Mouse (Mus musculus) midbrain, embryonic 10.5 days (tissue): Measurements from ENCODE around the gene Ankrd23. TPM values are rescaled to one million over a fixed set of nuclear protein-coding genes. Genes with fewer than 3 reads are reported as not detected.

Experiments used
- DNase-seq: peaks from one replicate; pipeline ENCODE4 v3.0.0-alpha.2; 2017; ENCODE audit warnings: low spot score
- H3K27ac ChIP-seq: fragments of 300-500 bp; sonication (generic); replicated peaks from 2 replicates; pipeline ENCODE4 v1.5.1; 2016; ENCODE audit warnings: mild to moderate bottlenecking
- H3K27me3 ChIP-seq: fragments of 300-500 bp; sonication (generic); 2 replicates; pipeline ENCODE4 v1.6.1; 2016; ENCODE audit warnings: low read depth, mild to moderate bottlenecking; ENCODE audit not compliant: poor library complexity, severe bottlenecking
- H3K36me3 ChIP-seq: fragments of 300-500 bp; sonication (generic); 2 replicates; pipeline ENCODE4 v1.6.1; 2016; ENCODE audit warnings: mild to moderate bottlenecking, moderate library complexity
- H3K4me1 ChIP-seq: fragments of 300-500 bp; sonication (generic); 2 replicates; pipeline ENCODE4 v1.6.1; 2016
- H3K4me3 ChIP-seq: fragments of 300-500 bp; sonication (generic); 2 replicates; pipeline ENCODE4 v1.5.1; 2016; ENCODE audit warnings: mild to moderate bottlenecking, moderate library complexity
- H3K9me3 ChIP-seq: fragments of 300-500 bp; sonication (generic); replicated peaks from 2 replicates; pipeline ENCODE4 v1.6.1; 2016; ENCODE audit warnings: mild to moderate bottlenecking
- WGBS: fragments of 180-500 bp; shearing (Covaris S2); methylation state at CpG from one replicate; pipeline ENCODE4 v1.1.7; 2016; 5-methylcytosine and 5-hydroxymethylcytosine counted together
- polyA plus RNA-seq: library from polyadenylated mRNA; unstranded; fragments of >200 nt; fragmentation: Nextera tagmentation; extraction: Ambion mirVana; gene quantifications from 2 replicates; pipeline ENCODE4 v1.2.1, GENCODE M21; 2016

The Ankrd23 gene
- polyA plus RNA-seq, 1 experiment from 2014 or later = 16.3 TPM

DNA sequence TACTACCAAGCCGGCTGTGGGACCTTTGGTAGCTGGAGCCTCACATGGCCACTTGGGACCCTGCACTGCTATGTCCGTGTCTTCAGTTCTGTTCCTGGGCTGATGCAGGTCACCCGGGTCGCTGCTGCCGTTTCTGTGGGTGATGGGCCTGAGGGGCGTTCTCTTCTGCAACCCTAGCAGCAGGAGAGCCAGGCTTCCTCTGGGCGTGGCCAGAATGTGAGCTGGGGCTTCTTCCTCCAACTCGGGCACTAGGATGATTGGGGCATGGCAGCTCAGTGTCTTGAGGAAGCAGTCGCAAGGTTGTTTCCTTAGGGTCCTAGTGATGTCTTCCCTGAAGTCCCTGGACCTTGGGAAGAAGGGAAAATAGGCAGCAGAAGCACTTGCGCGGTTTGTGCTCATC is 17.1 kb downstream of the Ankrd23 start:
- 89% methylated on average over 11 of the region's 11 CpGs for WGBS
- no peak for DNase-seq
- H3K4me3 ChIP-seq = no peak overlapping the region
- no peaks in the 10 kb centered on the region for H3K27me3 ChIP-seq
- no peak overlapping the region for H3K27ac ChIP-seq
- H3K4me1 ChIP-seq = peaks cover 9% of the 10 kb centered on the region
- peaks cover 96% of the 10 kb centered on the region for H3K36me3 ChIP-seq
- H3K9me3 ChIP-seq = no peaks in the 10 kb centered on the region

DNA sequence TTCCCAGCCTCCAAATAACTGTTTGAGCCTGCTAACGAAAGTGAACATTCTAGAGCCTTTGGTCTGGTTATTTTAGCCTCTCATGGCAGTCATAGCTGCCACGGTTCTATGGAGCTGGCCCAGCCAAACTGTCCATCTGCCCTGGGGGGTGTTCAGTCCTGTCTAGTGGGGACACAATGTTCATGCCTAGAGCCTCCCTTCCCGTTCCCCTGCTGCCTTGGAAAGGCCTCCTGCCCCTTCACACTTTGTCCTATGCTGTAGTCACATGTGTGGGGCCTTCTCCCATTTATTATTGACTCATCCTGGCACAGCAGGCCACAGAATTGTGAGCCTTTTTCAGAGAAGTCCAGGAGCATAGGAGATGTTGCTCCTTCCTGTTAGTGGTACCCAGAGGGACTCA is 18.4 kb downstream of the Ankrd23 start:
- no peak for DNase-seq
- H3K4me3 ChIP-seq = no peak overlapping the region
- H3K27ac ChIP-seq = no peak overlapping the region
- H3K36me3 ChIP-seq = peaks cover 90% of the 10 kb centered on the region
- H3K9me3 ChIP-seq = no peaks in the 10 kb centered on the region
- 88% methylated on average over 3 of the region's 3 CpGs for WGBS
- peaks cover 22% of the 10 kb centered on the region for H3K4me1 ChIP-seq
- H3K27me3 ChIP-seq = no peaks in the 10 kb centered on the region

DNA sequence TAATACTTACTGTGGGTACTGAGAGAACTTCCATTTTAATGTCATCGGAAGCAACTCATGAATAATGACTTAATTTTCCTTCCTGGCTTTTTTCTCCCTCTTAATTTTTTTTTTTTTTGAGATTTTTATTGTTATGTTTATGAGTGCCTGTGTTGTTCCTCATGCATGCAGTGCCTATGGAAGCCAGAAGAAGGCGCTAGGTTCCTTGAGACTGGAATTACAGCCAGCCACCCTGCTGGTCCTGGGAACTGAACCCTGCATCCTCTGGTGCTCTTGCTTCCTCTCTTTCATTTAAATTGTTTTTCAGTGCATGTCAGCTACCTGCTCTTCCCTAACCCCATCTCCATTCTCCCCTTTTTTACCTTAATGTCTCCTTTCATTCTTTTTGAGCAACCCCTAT is 23.0 kb downstream of the Ankrd23 start:
- 43% methylated on average over 2 of the region's 2 CpGs for WGBS
- peaks cover 31% of the 10 kb centered on the region for H3K4me1 ChIP-seq
- peak overlapping the region; percentile 97 for H3K4me3 ChIP-seq
- no peak overlapping the region for H3K27ac ChIP-seq
- H3K27me3 ChIP-seq = no peaks in the 10 kb centered on the region
- peak; percentile 35 for DNase-seq
- peaks cover 45% of the 10 kb centered on the region for H3K36me3 ChIP-seq
- H3K9me3 ChIP-seq = no peaks in the 10 kb centered on the region

DNA sequence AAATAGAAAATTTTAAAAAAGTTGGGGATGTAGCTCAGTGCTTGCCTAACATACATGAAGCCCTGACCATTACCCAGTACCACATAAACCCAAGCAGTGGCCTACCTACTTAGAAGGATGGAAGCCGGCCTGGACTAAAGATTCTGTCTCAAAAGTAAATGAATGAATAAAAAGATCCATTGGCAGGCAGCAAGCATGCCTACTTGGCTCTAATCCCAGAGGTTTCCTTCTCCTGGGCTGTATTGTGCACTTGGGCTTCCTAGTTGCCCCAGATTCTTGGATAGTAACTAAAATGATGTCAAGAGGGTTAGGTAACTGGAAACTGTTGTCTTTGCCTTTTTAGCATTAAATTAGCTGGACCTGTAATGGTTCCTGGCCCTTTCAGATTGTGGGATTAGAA is 23.4 kb downstream of the Ankrd23 start:
- 9% methylated on average over 1 of the region's 1 CpGs for WGBS
- DNase-seq = no peak

DNA sequence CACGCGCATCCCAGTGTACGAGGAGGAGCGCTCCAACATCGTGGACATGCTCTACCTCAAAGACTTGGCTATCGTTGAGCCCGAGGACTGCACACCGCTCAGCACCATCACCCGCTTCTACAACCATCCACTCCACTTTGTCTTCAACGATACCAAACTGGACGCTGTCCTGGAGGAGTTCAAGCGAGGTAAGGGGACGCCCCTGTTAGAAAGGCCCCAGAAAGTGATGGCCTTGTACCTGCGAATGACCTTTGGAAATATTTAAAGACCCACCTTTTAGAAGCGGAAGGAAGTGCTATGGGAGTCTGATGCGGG is 23.8 kb downstream of the Ankrd23 start:
- Histone ChIP-seq H3K4me3 (peak overlapping the region; percentile 97), H3K9me3 (no peaks in the 10 kb centered on the region), H3K4me1 (peaks cover 31% of the 10 kb centered on the region), H3K27me3 (no peaks in the 10 kb centered on the region), H3K36me3 (peaks cover 37% of the 10 kb centered on the region), H3K27ac (peak overlapping the region; percentile 94)
- WGBS = under 1% methylated on average over 16 of the region's 16 CpGs
- no peak for DNase-seq

More for the DNA sequence above, 23.4 kb downstream of the Ankrd23 start:
- peak overlapping the region; percentile 97 for H3K4me3 ChIP-seq
- no peaks in the 10 kb centered on the region for H3K27me3 ChIP-seq
- peaks cover 31% of the 10 kb centered on the region for H3K4me1 ChIP-seq
- H3K27ac ChIP-seq = peak overlapping the region; percentile 94
- H3K36me3 ChIP-seq = peaks cover 41% of the 10 kb centered on the region
- no peaks in the 10 kb centered on the region for H3K9me3 ChIP-seq

GRCm38 (mm10) chr1:36512089-36512965 is 24.4 kb downstream of the Ankrd23 start:
- H3K27ac ChIP-seq = peak overlapping the region; percentile 94
- WGBS = 6% methylated on average over 126 of the region's 126 CpGs
- H3K27me3 ChIP-seq = no peaks in the 10 kb centered on the region
- peak; percentile 66 for DNase-seq
- H3K4me3 ChIP-seq = peak overlapping the region; percentile 97
- no peaks in the 10 kb centered on the region for H3K9me3 ChIP-seq
- peaks cover 31% of the 10 kb centered on the region for H3K4me1 ChIP-seq
- H3K36me3 ChIP-seq = peaks cover 36% of the 10 kb centered on the region

DNA sequence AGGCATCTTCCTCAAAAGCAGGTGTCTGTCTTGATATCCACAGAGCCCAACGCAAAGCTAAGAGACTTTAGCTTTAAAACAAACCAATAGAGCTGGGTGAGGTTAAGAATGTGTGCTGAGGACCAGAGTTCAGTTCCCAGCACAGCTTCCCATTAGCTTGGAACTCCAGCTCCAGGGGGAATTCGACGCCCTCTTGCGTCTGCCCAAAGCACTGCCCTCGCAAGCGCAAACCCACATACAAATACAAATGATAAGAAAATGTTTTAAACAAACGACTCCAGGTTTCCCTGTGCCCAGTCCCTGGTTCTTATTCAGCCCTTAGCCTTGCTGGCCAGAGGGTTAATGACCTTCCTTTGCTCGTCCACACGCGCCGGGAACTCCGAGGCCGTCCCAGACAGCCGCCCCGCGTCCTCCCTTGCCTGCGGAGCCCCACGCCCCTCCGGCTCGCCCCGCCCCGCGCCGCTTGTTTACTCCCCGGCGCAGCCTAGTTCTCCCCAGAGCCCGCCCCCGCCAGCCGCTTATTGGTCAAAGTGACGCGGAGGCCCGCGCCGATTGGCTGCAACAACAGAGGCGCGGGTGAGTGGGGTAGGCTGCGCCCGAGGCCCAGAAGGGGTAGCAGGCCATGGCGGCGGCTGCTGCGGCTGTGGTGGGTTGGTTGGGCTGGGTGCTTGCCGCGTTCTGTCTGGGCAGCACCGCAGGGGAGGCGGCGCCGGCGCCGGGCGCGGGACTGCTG is 25.2 kb downstream of the Ankrd23 start, which contains the start of gene Cnnm3:
Gene Cnnm3 (plus strand): TSS at position 579 of the 733 bp plus-strand sequence.
- Histone ChIP-seq H3K4me1 (peaks cover 31% of the 10 kb centered on the region), H3K9me3 (no peaks in the 10 kb centered on the region), H3K27ac (peak within 1 kb of the TSS; percentile 94), H3K36me3 (peaks cover 35% of the 10 kb centered on the region), H3K4me3 (peak within 1 kb of the TSS; percentile 97), H3K27me3 (no peaks in the 10 kb centered on the region)
- WGBS = 1% methylated on average over 48 of the region's 51 CpGs
- DNase-seq = peak; percentile 100

DNA sequence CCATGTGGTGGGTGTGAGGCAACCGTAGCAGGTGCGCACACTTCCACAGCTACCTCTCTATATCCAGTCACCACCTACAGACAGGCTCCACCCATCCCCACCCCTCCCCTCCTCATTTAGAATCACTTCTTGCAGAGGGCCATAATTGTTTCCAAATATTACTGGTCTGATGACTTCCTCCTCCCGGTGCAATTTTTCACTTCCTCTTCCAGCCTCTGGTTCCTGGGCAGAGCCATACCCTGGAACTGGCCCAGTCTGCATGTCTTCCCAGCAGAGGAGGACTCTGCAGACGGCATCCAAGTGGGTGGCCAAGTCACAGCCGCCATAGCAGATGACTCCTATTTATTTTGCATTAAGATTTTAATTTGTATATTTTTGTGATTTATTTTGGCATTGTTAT is 28.4 kb downstream of the Ankrd23 start:
- 90% methylated on average over 5 of the region's 5 CpGs for WGBS
- Histone ChIP-seq H3K36me3 (peaks cover 22% of the 10 kb centered on the region), H3K4me1 (peaks cover 8% of the 10 kb centered on the region), H3K9me3 (no peaks in the 10 kb centered on the region), H3K27ac (no peak overlapping the region), H3K27me3 (no peaks in the 10 kb centered on the region), H3K4me3 (no peak overlapping the region)
- DNase-seq = no peak

- H3K27ac ChIP-seq = no peak overlapping the region
- peak; percentile 73 for DNase-seq
- no peaks in the 10 kb centered on the region for H3K4me1 ChIP-seq
- peaks cover 37% of the 10 kb centered on the region for H3K36me3 ChIP-seq
- no peaks in the 10 kb centered on the region for H3K27me3 ChIP-seq
- no peak overlapping the region for H3K4me3 ChIP-seq
- no peaks in the 10 kb centered on the region for H3K9me3 ChIP-seq
- 10% methylated on average over 3 of the region's 3 CpGs for WGBS
These were observed 35.4 kb downstream of the Ankrd23 start for GRCm38 (mm10) chr1:36501261-36501660.

DNA sequence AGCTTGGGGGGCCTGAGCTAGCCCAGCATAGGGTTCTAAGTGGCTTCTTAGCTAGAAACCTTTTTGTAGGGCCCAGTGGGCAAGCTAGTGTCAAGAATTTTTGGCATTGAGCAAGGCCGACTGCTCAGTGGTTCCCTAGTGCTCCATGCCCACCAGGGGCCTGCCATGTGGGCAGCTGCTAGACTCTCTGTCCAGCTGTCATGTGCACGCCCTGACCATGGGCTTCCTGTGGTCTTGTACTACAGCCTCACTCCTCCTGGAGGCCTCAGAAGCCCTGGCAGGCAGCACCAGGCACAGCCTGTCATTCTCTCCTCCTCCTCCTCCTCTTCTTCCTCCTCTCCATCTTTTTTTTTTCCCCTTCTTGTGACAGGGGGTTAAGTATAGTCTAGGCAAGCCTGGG is 39.4 kb downstream of the Ankrd23 start:
- Histone ChIP-seq H3K27ac (no peak overlapping the region), H3K4me1 (peaks cover 8% of the 10 kb centered on the region), H3K27me3 (no peaks in the 10 kb centered on the region), H3K9me3 (no peaks in the 10 kb centered on the region), H3K4me3 (no peak overlapping the region), H3K36me3 (peaks cover 23% of the 10 kb centered on the region)
- WGBS = 83% methylated on average over 2 of the region's 2 CpGs
- no peak for DNase-seq

DNA sequence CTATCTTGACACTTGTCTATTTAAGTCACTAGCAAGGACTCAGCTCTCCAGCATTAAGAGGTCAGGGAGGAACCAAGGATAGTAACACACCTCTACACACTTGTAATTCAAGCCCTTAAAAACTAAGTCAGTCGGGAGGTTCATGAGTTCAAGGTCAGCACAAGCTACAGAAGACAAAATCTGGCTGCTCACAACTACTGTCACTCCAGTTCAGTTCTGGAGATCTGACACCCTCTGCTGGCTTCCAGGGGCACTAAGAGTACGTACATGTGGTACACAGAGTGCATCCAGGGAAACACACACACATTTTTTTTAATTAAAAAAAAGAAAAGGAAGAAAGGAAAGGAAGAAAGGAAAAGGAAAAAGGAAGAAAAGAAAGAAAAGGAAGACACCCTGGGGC is 40.0 kb downstream of the Ankrd23 start:
- Histone ChIP-seq H3K36me3 (peaks cover 23% of the 10 kb centered on the region), H3K27ac (no peak overlapping the region), H3K4me3 (no peak overlapping the region), H3K9me3 (no peaks in the 10 kb centered on the region), H3K27me3 (no peaks in the 10 kb centered on the region), H3K4me1 (peaks cover 13% of the 10 kb centered on the region)
- 77% methylated on average over 2 of the region's 2 CpGs for WGBS
- no peak for DNase-seq

DNA sequence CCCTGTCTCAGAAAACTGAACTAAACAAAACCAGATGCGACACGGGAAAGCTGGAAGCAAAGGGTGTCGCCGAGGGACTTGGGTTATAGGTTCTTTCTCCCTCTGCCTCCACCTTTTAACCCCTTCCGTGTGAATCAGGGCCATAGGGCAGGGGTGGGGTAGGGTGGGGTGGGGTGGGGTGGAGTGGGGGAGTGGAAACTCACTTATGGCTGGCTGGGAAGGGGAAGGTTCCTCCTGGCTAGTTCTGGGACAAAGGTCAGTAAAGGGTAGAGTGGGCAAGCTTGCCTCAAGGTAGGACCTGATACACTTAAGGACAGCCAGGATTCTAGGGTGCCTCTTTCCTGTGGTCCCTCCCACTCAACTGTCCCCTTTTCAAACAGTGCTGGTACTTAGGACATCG is 43.4 kb downstream of the Ankrd23 start:
- peaks cover under 1% of the 10 kb centered on the region; the same call in 1 of the 2 replicates for H3K36me3 ChIP-seq
- no peaks in the 10 kb centered on the region for H3K9me3 ChIP-seq
- no peak for DNase-seq
- H3K4me1 ChIP-seq = peaks cover 13% of the 10 kb centered on the region
- H3K27me3 ChIP-seq = no peaks in the 10 kb centered on the region
- H3K4me3 ChIP-seq = no peak overlapping the region
- no peak overlapping the region for H3K27ac ChIP-seq
- 74% methylated on average over 6 of the region's 6 CpGs for WGBS
